Mouse (Mus musculus) heart, postnatal 0 days (tissue): ENCODE measurements at regions not wholly inside any gene's neighbourhood (a gene's known extent, or its start where the extent isn't known, plus 50 kb on each side); places are given as distances from the start of the nearest gene placed in this dataset.

Source experiments
- CTCF ChIP-seq: IDR thresholded peaks from 2 replicates; pipeline ENCODE4 v1.5.1; 2016; ENCODE audit warnings: antibody characterized with exemption, control low read depth, low read depth
- EP300 ChIP-seq: IDR thresholded peaks from 2 replicates; pipeline ENCODE4 v1.6.1; 2016; ENCODE audit warnings: antibody characterized with exemption, low read depth

GRCm38 (mm10) chr19:48097942-48098596 lies 107.8 kb upstream of the Sorcs3 start:
- TF ChIP-seq CTCF (no peak), EP300 (no peak)
